Mouse (Mus musculus): ENCODE measurements around the gene Cdv3. TPM values are rescaled to one million over a fixed set of nuclear protein-coding genes. Genes with fewer than 3 reads are reported as not detected.

Gene Cdv3
- polyA plus RNA-seq, 1 experiment from 2014 or later = 45.4 TPM

- H3K9ac ChIP-seq = no peak overlapping the region
- ATAC-seq (ENCODE audit: insufficient read depth) = no peak
- WGBS (ENCODE audit: insufficient replicate concordance) = 60% methylated on average over 5 of the region's 5 CpGs
- no peaks in the 10 kb centered on the region for H3K27me3 ChIP-seq
- H3K4me1 ChIP-seq (replicated peaks) = no peaks in the 10 kb centered on the region; the same call in 1 of the 2 replicates
- H3K36me3 ChIP-seq (replicated peaks) = no peaks in the 10 kb centered on the region
- H3K27ac ChIP-seq (replicated peaks) = no peak overlapping the region
- H3K9me3 ChIP-seq (replicated peaks) = no peaks in the 10 kb centered on the region
- H3K4me2 ChIP-seq = no peak overlapping the region
- H3K4me3 ChIP-seq (replicated peaks) = no peak overlapping the region
These were observed 20.9 kb upstream of the Cdv3 start for GRCm38 (mm10) chr9:103386573-103386972.

- no peak overlapping the region for H3K27ac ChIP-seq (replicated peaks)
- ATAC-seq (ENCODE audit: insufficient read depth) = no peak
These were observed 20.0 kb upstream of the Cdv3 start for GRCm38 (mm10) chr9:103385600-103385999.

GRCm38 (mm10) chr9:103384141-103384796 is 18.6 kb upstream of the Cdv3 start:
- no peaks in the 10 kb centered on the region for H3K9me3 ChIP-seq (replicated peaks)
- H3K4me3 ChIP-seq (replicated peaks) = no peak overlapping the region
- WGBS (ENCODE audit: insufficient replicate concordance) = 65% methylated on average over 4 of the region's 4 CpGs
- ATAC-seq (ENCODE audit: insufficient read depth) = no peak
- no peak overlapping the region for H3K9ac ChIP-seq
- no peak overlapping the region for H3K4me2 ChIP-seq
- H3K27me3 ChIP-seq = no peaks in the 10 kb centered on the region
- H3K27ac ChIP-seq (replicated peaks) = no peak overlapping the region
- no peaks in the 10 kb centered on the region; the same call in 1 of the 2 replicates for H3K4me1 ChIP-seq (replicated peaks)
- H3K36me3 ChIP-seq (replicated peaks) = no peaks in the 10 kb centered on the region

More at GRCm38 (mm10) chr9:103385600-103385999, 20.0 kb upstream of the Cdv3 start:
- Histone ChIP-seq H3K4me3 (replicated peaks) (no peak overlapping the region), H3K36me3 (replicated peaks) (no peaks in the 10 kb centered on the region), H3K4me1 (replicated peaks) (no peaks in the 10 kb centered on the region; the same call in 1 of the 2 replicates), H3K4me2 (no peak overlapping the region), H3K9ac (no peak overlapping the region), H3K9me3 (replicated peaks) (no peaks in the 10 kb centered on the region), H3K27me3 (no peaks in the 10 kb centered on the region)
- WGBS (ENCODE audit: insufficient replicate concordance) = 16% methylated on average over 1 of the region's 1 CpGs

- H3K9me3 ChIP-seq (replicated peaks) = no peaks in the 10 kb centered on the region
- 71% methylated on average over 1 of the region's 1 CpGs for WGBS (ENCODE audit: insufficient replicate concordance)
- H3K27ac ChIP-seq (replicated peaks) = no peak overlapping the region
- no peak overlapping the region for H3K9ac ChIP-seq
- H3K4me1 ChIP-seq (replicated peaks) = no peaks in the 10 kb centered on the region; the same call in 1 of the 2 replicates
- no peak overlapping the region for H3K4me2 ChIP-seq
- H3K27me3 ChIP-seq = no peaks in the 10 kb centered on the region
- no peaks in the 10 kb centered on the region for H3K36me3 ChIP-seq (replicated peaks)
- no peak overlapping the region for H3K4me3 ChIP-seq (replicated peaks)
- ATAC-seq (ENCODE audit: insufficient read depth) = no peak
These were observed 17.9 kb upstream of the Cdv3 start for GRCm38 (mm10) chr9:103383576-103383975.

- WGBS (ENCODE audit: insufficient replicate concordance) = 28% methylated on average over 6 of the region's 6 CpGs
These were observed 17.3 kb upstream of the Cdv3 start for GRCm38 (mm10) chr9:103382989-103383388.

GRCm38 (mm10) chr9:103380566-103380965 is 14.9 kb upstream of the Cdv3 start:
- Histone ChIP-seq H3K4me1 (replicated peaks) (no peaks in the 10 kb centered on the region), H3K4me3 (replicated peaks) (no peak overlapping the region), H3K27me3 (no peaks in the 10 kb centered on the region), H3K4me2 (no peak overlapping the region), H3K9me3 (replicated peaks) (no peaks in the 10 kb centered on the region), H3K36me3 (replicated peaks) (no peaks in the 10 kb centered on the region), H3K27ac (replicated peaks) (no peak overlapping the region), H3K9ac (no peak overlapping the region)
- ATAC-seq (ENCODE audit: insufficient read depth) = no peak
- WGBS (ENCODE audit: insufficient replicate concordance) = 56% methylated on average over 4 of the region's 4 CpGs

More at GRCm38 (mm10) chr9:103382989-103383388, 17.3 kb upstream of the Cdv3 start:
- Histone ChIP-seq H3K9me3 (replicated peaks) (no peaks in the 10 kb centered on the region), H3K4me1 (replicated peaks) (no peaks in the 10 kb centered on the region), H3K9ac (no peak overlapping the region), H3K4me3 (replicated peaks) (no peak overlapping the region), H3K4me2 (no peak overlapping the region), H3K36me3 (replicated peaks) (no peaks in the 10 kb centered on the region), H3K27ac (replicated peaks) (no peak overlapping the region), H3K27me3 (no peaks in the 10 kb centered on the region)
- no peak for ATAC-seq (ENCODE audit: insufficient read depth)

- no peaks in the 10 kb centered on the region for H3K36me3 ChIP-seq (replicated peaks)
- H3K27me3 ChIP-seq = no peaks in the 10 kb centered on the region
- H3K9ac ChIP-seq = no peak overlapping the region
- H3K4me2 ChIP-seq = no peak overlapping the region
- ATAC-seq (ENCODE audit: insufficient read depth) = no peak
- H3K27ac ChIP-seq (replicated peaks) = no peak overlapping the region
- no peaks in the 10 kb centered on the region for H3K9me3 ChIP-seq (replicated peaks)
- 60% methylated on average over 9 of the region's 9 CpGs for WGBS (ENCODE audit: insufficient replicate concordance)
- H3K4me3 ChIP-seq (replicated peaks) = no peak overlapping the region
- H3K4me1 ChIP-seq (replicated peaks) = no peaks in the 10 kb centered on the region
These were observed 13.6 kb upstream of the Cdv3 start for GRCm38 (mm10) chr9:103379199-103379598.

- ATAC-seq (ENCODE audit: insufficient read depth) = no peak
- Histone ChIP-seq H3K9me3 (replicated peaks) (no peaks in the 10 kb centered on the region), H3K4me1 (replicated peaks) (no peaks in the 10 kb centered on the region), H3K27ac (replicated peaks) (no peak overlapping the region), H3K9ac (no peak overlapping the region), H3K36me3 (replicated peaks) (no peaks in the 10 kb centered on the region), H3K27me3 (no peaks in the 10 kb centered on the region), H3K4me2 (no peak overlapping the region), H3K4me3 (replicated peaks) (no peak overlapping the region)
- 65% methylated on average over 10 of the region's 10 CpGs for WGBS (ENCODE audit: insufficient replicate concordance)
These were observed 13.0 kb upstream of the Cdv3 start for GRCm38 (mm10) chr9:103378686-103379085.

GRCm38 (mm10) chr9:103376346-103377320 is 11.0 kb upstream of the Cdv3 start:
- Histone ChIP-seq H3K9me3 (replicated peaks) (no peaks in the 10 kb centered on the region), H3K4me2 (no peak overlapping the region), H3K4me3 (replicated peaks) (no peak overlapping the region), H3K36me3 (replicated peaks) (no peaks in the 10 kb centered on the region), H3K27me3 (no peaks in the 10 kb centered on the region), H3K4me1 (replicated peaks) (no peaks in the 10 kb centered on the region), H3K9ac (no peak overlapping the region), H3K27ac (replicated peaks) (no peak overlapping the region)
- no peak for ATAC-seq (ENCODE audit: insufficient read depth)
- 57% methylated on average over 7 of the region's 7 CpGs for WGBS (ENCODE audit: insufficient replicate concordance)

- WGBS (ENCODE audit: insufficient replicate concordance) = 54% methylated on average over 5 of the region's 5 CpGs
- Histone ChIP-seq H3K27ac (replicated peaks) (no peak overlapping the region), H3K4me1 (replicated peaks) (peaks cover 9% of the 10 kb centered on the region; the same call in 1 of the 2 replicates), H3K9ac (no peak overlapping the region), H3K27me3 (no peaks in the 10 kb centered on the region), H3K9me3 (replicated peaks) (no peaks in the 10 kb centered on the region), H3K36me3 (replicated peaks) (no peaks in the 10 kb centered on the region), H3K4me3 (replicated peaks) (no peak overlapping the region), H3K4me2 (no peak overlapping the region)
- ATAC-seq (ENCODE audit: insufficient read depth) = no peak
These were observed 6.8 kb upstream of the Cdv3 start for GRCm38 (mm10) chr9:103372271-103373010.

GRCm38 (mm10) chr9:103369951-103370350 is 4.3 kb upstream of the Cdv3 start:
- Histone ChIP-seq H3K4me2 (no peak overlapping the region), H3K27me3 (no peaks in the 10 kb centered on the region), H3K27ac (replicated peaks) (no peak overlapping the region), H3K4me1 (replicated peaks) (peaks cover 24% of the 10 kb centered on the region), H3K9ac (no peak overlapping the region), H3K4me3 (replicated peaks) (no peak overlapping the region), H3K9me3 (replicated peaks) (no peaks in the 10 kb centered on the region), H3K36me3 (replicated peaks) (no peaks in the 10 kb centered on the region)
- WGBS (ENCODE audit: insufficient replicate concordance) = 72% methylated on average over 4 of the region's 4 CpGs
- ATAC-seq (ENCODE audit: insufficient read depth) = no peak
